Mouse (Mus musculus) MEL (cell line): ENCODE results near the gene Higd1a. TPM values are rescaled to one million over a fixed set of nuclear protein-coding genes. Genes with fewer than 3 reads are reported as not detected.

ENCODE experiments used
- DNase-seq: peaks from one replicate; pipeline ENCODE4 v3.0.0; 2011; ENCODE audit warnings: low read depth, low spot score
- H3K27ac ChIP-seq: 2 replicates; pipeline ENCODE4 v1.5.1; 2012; ENCODE audit warnings: low read depth, mild to moderate bottlenecking, control low read depth, low read length, moderate library complexity; ENCODE audit not compliant: control insufficient read depth
- H3K27me3 ChIP-seq, 2 experiments: fragments of 150-350 bp in 1 of 2; sonication (generic) in 1 of 2; 2 replicates each; pipeline ENCODE4 v1.6.1; 2012; ENCODE audit warnings: low read length in 2 of 2, mild to moderate bottlenecking in 2 of 2, improper control_type of control experiment in 1 of 2, moderate library complexity in 1 of 2; ENCODE audit not compliant: insufficient read depth in 2 of 2, control insufficient read depth in 1 of 2
- H3K36me3 ChIP-seq, 2 experiments: 2 replicates each; pipeline ENCODE4 v1.6.1; 2012 to 2014; ENCODE audit warnings: low read length in 2 of 2, improper control_type of control experiment in 1 of 2, inconsistent platforms in 1 of 2, mild to moderate bottlenecking in 1 of 2; ENCODE audit not compliant: insufficient read depth in 2 of 2, control insufficient read depth in 1 of 2
- H3K4me1 ChIP-seq, 2 experiments: fragments of 150-350 bp in 1 of 2; sonication (generic) in 1 of 2; 2 replicates each; pipeline ENCODE4 v1.6.1; 2012; ENCODE audit warnings: low read length in 2 of 2, improper control_type of control experiment in 1 of 2, mild to moderate bottlenecking in 1 of 2; ENCODE audit not compliant: insufficient read depth in 2 of 2, control insufficient read depth in 1 of 2
- H3K4me3 ChIP-seq, 2 experiments: fragments of 150-350 bp in 1 of 2; sonication (generic) in 1 of 2; 2 replicates each; pipeline ENCODE4 v1.5.1; 2012; ENCODE audit warnings: low read depth in 2 of 2, low read length in 2 of 2, mild to moderate bottlenecking in 2 of 2, moderate library complexity in 2 of 2, control low read depth in 1 of 2, improper control_type of control experiment in 1 of 2; ENCODE audit not compliant: control insufficient read depth in 1 of 2, insufficient read depth in 1 of 2
- H3K79me2 ChIP-seq: 2 replicates; pipeline ENCODE4 v1.6.1; 2012; ENCODE audit warnings: mild to moderate bottlenecking, low read length, moderate library complexity; ENCODE audit not compliant: control insufficient read depth, poor library complexity, insufficient read depth
- H3K9ac ChIP-seq: 2 replicates; pipeline ENCODE4 v1.6.1; 2012; ENCODE audit warnings: low read depth, mild to moderate bottlenecking, control low read depth, low read length, moderate library complexity; ENCODE audit not compliant: control insufficient read depth, poor library complexity, severe bottlenecking
- H3K9me3 ChIP-seq: fragments of 150-350 bp; sonication (generic); replicated peaks from 2 replicates; pipeline ENCODE4 v1.6.1; 2012; ENCODE audit warnings: mild to moderate bottlenecking, low read length, improper control_type of control experiment, moderate library complexity; ENCODE audit not compliant: insufficient read depth
- MAZ ChIP-seq: IDR thresholded peaks from 2 replicates; pipeline ENCODE4 v1.6.1; 2012; ENCODE audit warnings: low read depth, mild to moderate bottlenecking, inconsistent platforms, low read length, improper control_type of control experiment
- NELFE ChIP-seq: IDR thresholded peaks from 2 replicates; pipeline ENCODE4 v1.6.1; 2011; ENCODE audit warnings: low read depth, low read length, improper control_type of control experiment
- POLR2AphosphoS2 ChIP-seq: IDR thresholded peaks from 2 replicates; pipeline ENCODE4 v1.6.1; 2011; ENCODE audit warnings: low read length, improper control_type of control experiment
- SIN3A ChIP-seq: IDR thresholded peaks from 2 replicates; pipeline ENCODE4 v1.6.1; 2012; ENCODE audit warnings: low read length, improper control_type of control experiment, inconsistent platforms
- TAL1 ChIP-seq: IDR thresholded peaks from 2 replicates; pipeline ENCODE4 v1.6.1; 2012; ENCODE audit warnings: mild to moderate bottlenecking, inconsistent platforms, low read length, moderate library complexity, mixed read lengths
- TBP ChIP-seq: IDR thresholded peaks from 2 replicates; pipeline ENCODE4 v1.8.0; 2011; ENCODE audit warnings: low read depth, low read length, improper control_type of control experiment
- TCF12 ChIP-seq: IDR thresholded peaks from 2 replicates; pipeline ENCODE4 v1.6.1; 2014; ENCODE audit warnings: low read depth, mild to moderate bottlenecking, inconsistent platforms, low read length, improper control_type of control experiment, moderate library complexity
- ZKSCAN1 ChIP-seq: IDR thresholded peaks from 2 replicates; pipeline ENCODE4 v1.6.1; 2012; ENCODE audit warnings: low read depth, mild to moderate bottlenecking, inconsistent platforms, low read length, improper control_type of control experiment, moderate library complexity
- polyA plus RNA-seq, 2 experiments: library from polyadenylated mRNA; stranded (reverse) in 1 of 2; unstranded in 1 of 2; fragments of >175 nt in 1 of 2; fragments of >200 nt in 1 of 2; gene quantifications; 2 replicates each; pipeline versions ENCODE4 v1.2.1 to v1.2.4; 2012; ENCODE audit warnings: low replicate concordance in 2 of 2, low read depth in 1 of 2; ENCODE audit not compliant: insufficient read length in 2 of 2, insufficient read depth in 1 of 2, missing spikeins in 1 of 2
- total RNA-seq: library from RNA; depleted of rRNA; stranded (reverse); fragments of 300-350 nt; gene quantifications from 2 replicates; pipeline ENCODE4 v1.2.3, GENCODE M21; 2012; rRNA removed

Higd1a gene
- total RNA-seq (142 and 248 TPM in 2 replicates), polyA plus RNA-seq (100 to 1,000 TPM in 1 of 2 experiments, not detected in 1; 177 TPM)

DNA sequence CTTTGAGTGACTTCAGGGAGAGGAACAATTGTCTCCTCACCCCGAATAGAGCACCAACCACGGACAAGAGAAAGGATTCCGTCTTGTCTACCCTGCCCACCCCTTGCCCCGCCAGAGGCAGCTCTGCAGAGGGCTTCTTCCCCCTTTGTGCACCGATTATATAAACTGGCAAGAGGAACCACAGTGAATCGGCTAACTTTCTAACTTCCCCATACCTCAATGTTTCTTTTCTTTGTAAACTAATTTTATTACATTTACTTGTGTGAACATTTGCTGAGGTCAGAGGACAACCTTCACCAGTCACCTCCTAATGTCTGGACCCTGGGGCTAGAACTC lies at the start of gene Higd1a:
TSS of gene Higd1a (minus strand) at position 210 of the 336 bp plus-strand sequence.
- Histone ChIP-seq H3K4me1 (peaks cover 6 to 10% of the 10 kb centered on the region in 2 experiments), H3K4me3 (peak within 1 kb of the TSS; percentile 92 to 93), H3K79me2 (peaks cover 23% of the 10 kb centered on the region), H3K27me3 (no peaks in the 10 kb centered on the region), H3K27ac (peak within 1 kb of the TSS; percentile 94), H3K36me3 (peaks cover 3 to 22% of the 10 kb centered on the region in 2 experiments; a peak in 3 of 4 replicates), H3K9me3 (no peaks in the 10 kb centered on the region), H3K9ac (peak within 1 kb of the TSS; percentile 96)
- no peak for DNase-seq
- TF ChIP-seq ZKSCAN1 (no peak), SIN3A (0 out of 2 replicates have a peak, but pooled peaks have one; percentile 51), NELFE (no peak)

GRCm38 (mm10) chr9:121907356-121908070 lies 49.4 kb upstream of the Higd1a start:
- Histone ChIP-seq H3K27me3 (peaks cover 0 to 2% of the 10 kb centered on the region in 2 experiments; a peak in 2 of 4 replicates), H3K9ac (no peak overlapping the region), H3K36me3 (no peaks in the 10 kb centered on the region), H3K79me2 (no peaks in the 10 kb centered on the region; the same call in 1 of the 2 replicates), H3K4me3 (no peak overlapping the region), H3K4me1 (no peaks in the 10 kb centered on the region), H3K9me3 (no peaks in the 10 kb centered on the region), H3K27ac (no peak overlapping the region)
- TF ChIP-seq TBP, result no peak
- no peak for TF ChIP-seq MAZ
- no peak for TF ChIP-seq TCF12
- TF ChIP-seq TAL1, result no peak
- DNase-seq, result no peak

GRCm38 (mm10) chr9:121906456-121906855 lies 48.3 kb upstream of the Higd1a start:
- TF ChIP-seq POLR2AphosphoS2, result no peak
- no peaks in the 10 kb centered on the region for H3K9me3 ChIP-seq
- no peaks in the 10 kb centered on the region for H3K4me1 ChIP-seq
- H3K27ac ChIP-seq, result no peak overlapping the region
- no peaks in the 10 kb centered on the region for H3K36me3 ChIP-seq
- no peak for DNase-seq
- no peak overlapping the region for H3K4me3 ChIP-seq
- H3K79me2 ChIP-seq, result no peaks in the 10 kb centered on the region; the same call in 1 of the 2 replicates
- H3K9ac ChIP-seq, result no peak overlapping the region
- peaks cover 0 to 2% of the 10 kb centered on the region in 2 experiments; a peak in 1 of 4 replicates for H3K27me3 ChIP-seq
